Mouse (Mus musculus) stomach, embryonic 14.5 days (tissue): ENCODE data around the gene Deup1. TPM values are rescaled to one million over a fixed set of nuclear protein-coding genes. Genes with fewer than 3 reads are reported as not detected.

Experiments used
- ATAC-seq: fragments of 200-750 bp; cut with Nextera tagmentation; 2 replicates; pipeline ENCODE4 v1.8.0; 2017; ENCODE audit warnings: low read depth, moderate TSS enrichment; ENCODE audit not compliant: insufficient number of reproducible peaks, insufficient read depth, low FRiP score
- H3K27ac ChIP-seq: fragments of 300-500 bp; sonication (generic); 2 replicates; pipeline ENCODE4 v1.5.1; 2014; ENCODE audit warnings: mild to moderate bottlenecking, low read length, moderate library complexity, mixed read lengths
- H3K27me3 ChIP-seq: fragments of 300-500 bp; sonication (generic); 2 replicates; pipeline ENCODE4 v1.6.1; 2014; ENCODE audit warnings: low read length, control low read depth, mixed read lengths; ENCODE audit not compliant: control insufficient read depth, insufficient read depth
- H3K36me3 ChIP-seq: fragments of 300-500 bp; sonication (generic); 2 replicates; pipeline ENCODE4 v1.6.1; 2014; ENCODE audit warnings: mild to moderate bottlenecking, control low read depth, low read length, moderate library complexity, mixed read lengths; ENCODE audit not compliant: control insufficient read depth, insufficient read depth
- H3K4me1 ChIP-seq: fragments of 300-500 bp; sonication (generic); 2 replicates; pipeline ENCODE4 v1.6.1; 2014; ENCODE audit warnings: low read length, control low read depth, mixed read lengths; ENCODE audit not compliant: control insufficient read depth, insufficient read depth
- H3K4me2 ChIP-seq: fragments of 300-500 bp; sonication (generic); replicated peaks from 2 replicates; pipeline ENCODE4 v1.6.1; 2014; ENCODE audit warnings: low read depth, low read length, control low read depth
- H3K4me3 ChIP-seq: fragments of 300-500 bp; sonication (generic); 2 replicates; pipeline ENCODE4 v1.5.1; 2014; ENCODE audit warnings: low read depth, low read length, control low read depth
- H3K9ac ChIP-seq: fragments of 300-500 bp; sonication (generic); replicated peaks from 2 replicates; pipeline ENCODE4 v1.6.1; 2014; ENCODE audit warnings: low read depth, mild to moderate bottlenecking, control low read depth, low read length, moderate library complexity, mixed read lengths
- H3K9me3 ChIP-seq: fragments of 300-500 bp; sonication (generic); 2 replicates; pipeline ENCODE4 v1.6.1; 2016; ENCODE audit warnings: low read depth, low read length, control low read depth; ENCODE audit not compliant: control insufficient read depth
- WGBS: fragments of 180-500 bp; shearing (Covaris S2); extraction: QIAGEN DNeasy Blood & Tissue Kit; methylation state at CpG from one replicate; pipeline ENCODE4 v1.1.7; 2014; 5-methylcytosine and 5-hydroxymethylcytosine counted together
- polyA plus RNA-seq: library from polyadenylated mRNA; unstranded; fragments of >200 nt; fragmentation: Nextera tagmentation; extraction: Ambion mirVana; gene quantifications from 2 replicates; pipeline ENCODE4 v1.2.1, GENCODE M21; 2014

The Deup1 gene
- polyA plus RNA-seq, 1 experiment from 2014 or later = 0.55 TPM

GRCm38 (mm10) chr9:15627384-15627783 lies 349 bp downstream of the Deup1 start:
- no peak overlapping the region; the same call in 1 of the 2 replicates for H3K9ac ChIP-seq

GRCm38 (mm10) chr9:15624739-15625138 lies 3.0 kb downstream of the Deup1 start:
- H3K9ac ChIP-seq = no peak overlapping the region
- H3K9me3 ChIP-seq = no peaks in the 10 kb centered on the region
- H3K36me3 ChIP-seq = no peaks in the 10 kb centered on the region
- H3K4me1 ChIP-seq = 0 out of 2 replicates have a peak, but pooled peaks cover 4% of the 10 kb centered on the region
- no peak overlapping the region for H3K27ac ChIP-seq
- 57% methylated on average over 3 of the region's 3 CpGs for WGBS
- H3K4me3 ChIP-seq = no peak overlapping the region
- no peaks in the 10 kb centered on the region for H3K27me3 ChIP-seq
- H3K4me2 ChIP-seq = no peak overlapping the region
- no peak for ATAC-seq

More at GRCm38 (mm10) chr9:15627384-15627783, 349 bp downstream of the Deup1 start:
- no peaks in the 10 kb centered on the region for H3K9me3 ChIP-seq
- WGBS = 19% methylated on average over 5 of the region's 5 CpGs
- H3K27ac ChIP-seq = no peak overlapping the region
- peak overlapping the region; percentile 56 for H3K4me2 ChIP-seq
- no peak for ATAC-seq
- H3K36me3 ChIP-seq = no peaks in the 10 kb centered on the region
- H3K27me3 ChIP-seq = no peaks in the 10 kb centered on the region
- 0 out of 2 replicates have a peak, but pooled peaks cover 4% of the 10 kb centered on the region for H3K4me1 ChIP-seq
- H3K4me3 ChIP-seq = peak overlapping the region; percentile 4; the same call in 1 of the 2 replicates

- Histone ChIP-seq H3K9ac (no peak overlapping the region), H3K4me3 (no peak overlapping the region), H3K4me1 (no peaks in the 10 kb centered on the region), H3K36me3 (no peaks in the 10 kb centered on the region), H3K9me3 (no peaks in the 10 kb centered on the region), H3K4me2 (no peak overlapping the region), H3K27me3 (no peaks in the 10 kb centered on the region), H3K27ac (no peak overlapping the region)
- ATAC-seq = no peak
- 43% methylated on average over 1 of the region's 1 CpGs for WGBS
These were observed 8.0 kb downstream of the Deup1 start for GRCm38 (mm10) chr9:15619767-15620166.

- no peaks in the 10 kb centered on the region for H3K9me3 ChIP-seq
- no peak overlapping the region for H3K9ac ChIP-seq
- no peak overlapping the region for H3K4me3 ChIP-seq
- no peaks in the 10 kb centered on the region for H3K27me3 ChIP-seq
- H3K36me3 ChIP-seq = no peaks in the 10 kb centered on the region
- H3K27ac ChIP-seq = no peak overlapping the region
- WGBS = 46% methylated on average over 10 of the region's 10 CpGs
- ATAC-seq = no peak
- no peak overlapping the region for H3K4me2 ChIP-seq
- H3K4me1 ChIP-seq = no peaks in the 10 kb centered on the region
These were observed 8.6 kb downstream of the Deup1 start for GRCm38 (mm10) chr9:15619020-15619590.

GRCm38 (mm10) chr9:15617061-15617460 lies 10.7 kb downstream of the Deup1 start:
- no peaks in the 10 kb centered on the region for H3K27me3 ChIP-seq
- 76% methylated on average over 7 of the region's 7 CpGs for WGBS

GRCm38 (mm10) chr9:15616471-15616870 lies 11.3 kb downstream of the Deup1 start:
- Histone ChIP-seq H3K4me3 (no peak overlapping the region), H3K4me1 (no peaks in the 10 kb centered on the region), H3K36me3 (no peaks in the 10 kb centered on the region), H3K27me3 (no peaks in the 10 kb centered on the region), H3K27ac (no peak overlapping the region), H3K4me2 (no peak overlapping the region), H3K9me3 (no peaks in the 10 kb centered on the region), H3K9ac (no peak overlapping the region)
- ATAC-seq = no peak
- WGBS = 57% methylated on average over 6 of the region's 6 CpGs

More at GRCm38 (mm10) chr9:15617061-15617460, 10.7 kb downstream of the Deup1 start:
- ATAC-seq = no peak
- H3K4me2 ChIP-seq = no peak overlapping the region
- H3K27ac ChIP-seq = no peak overlapping the region
- H3K9me3 ChIP-seq = no peaks in the 10 kb centered on the region
- H3K4me3 ChIP-seq = no peak overlapping the region
- H3K36me3 ChIP-seq = no peaks in the 10 kb centered on the region
- H3K4me1 ChIP-seq = no peaks in the 10 kb centered on the region
- H3K9ac ChIP-seq = no peak overlapping the region

GRCm38 (mm10) chr9:15609280-15609930 lies 18.3 kb downstream of the Deup1 start:
- no peak overlapping the region for H3K9ac ChIP-seq
- 89% methylated on average over 5 of the region's 5 CpGs for WGBS
- no peak overlapping the region for H3K27ac ChIP-seq
- H3K4me1 ChIP-seq = no peaks in the 10 kb centered on the region
- no peak overlapping the region for H3K4me2 ChIP-seq
- no peaks in the 10 kb centered on the region for H3K27me3 ChIP-seq
- H3K4me3 ChIP-seq = no peak overlapping the region
- H3K9me3 ChIP-seq = no peaks in the 10 kb centered on the region
- no peaks in the 10 kb centered on the region for H3K36me3 ChIP-seq
- no peak for ATAC-seq

GRCm38 (mm10) chr9:15607601-15608000 lies 20.1 kb downstream of the Deup1 start:
- H3K9me3 ChIP-seq = no peaks in the 10 kb centered on the region
- 95% methylated on average over 2 of the region's 2 CpGs for WGBS
- H3K4me1 ChIP-seq = no peaks in the 10 kb centered on the region
- H3K4me2 ChIP-seq = no peak overlapping the region
- H3K27me3 ChIP-seq = no peaks in the 10 kb centered on the region
- no peaks in the 10 kb centered on the region for H3K36me3 ChIP-seq
- no peak for ATAC-seq
- H3K27ac ChIP-seq = no peak overlapping the region
- H3K9ac ChIP-seq = no peak overlapping the region
- no peak overlapping the region for H3K4me3 ChIP-seq
